ENCODE assay signal across 8 mouse cellular contexts in the genomic region with DNA sequence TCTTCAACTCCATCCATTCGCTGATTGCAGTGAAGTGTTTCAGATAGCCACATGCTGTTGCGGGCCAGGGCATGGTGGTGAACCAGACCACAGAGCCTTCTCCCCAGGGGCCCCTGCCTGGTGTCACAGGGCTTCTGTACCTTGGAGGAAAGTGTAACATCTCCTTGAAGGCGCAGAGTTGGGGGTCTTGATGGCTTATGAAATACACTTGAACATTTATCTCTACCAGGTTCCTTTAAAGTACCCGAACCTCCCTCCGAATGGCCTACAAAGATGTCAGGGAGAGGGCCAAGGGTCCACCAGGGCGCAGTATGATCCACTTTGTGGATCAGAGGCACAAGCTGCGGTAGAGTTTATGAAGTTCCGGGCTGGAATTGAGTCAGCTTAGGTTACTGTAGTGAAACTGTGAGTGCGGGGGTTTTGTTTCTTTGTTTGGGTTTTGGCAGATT. TPM values are rescaled to one million over a fixed set of nuclear protein-coding genes. Genes with fewer than 3 reads are reported as not detected.
A peak's percentile ranks its signal among the peaks of the same experiment; 100 is the strongest.
DNase-seq lines count a peak whose midpoint lies in the region; ATAC-seq and TF ChIP-seq lines count a peak whose summit lies in the region.

No protein-coding gene starts in this region.

- peak; percentile 27; the same call in 1 of the 2 replicates for ATAC-seq in embryonic facial prominence, embryonic 15.5 days (ENCODE audit: insufficient number of reproducible peaks, low FRiP score, low TSS enrichment, low read depth)
- peak; percentile 78 for ATAC-seq in neural tube, embryonic 14.5 days (ENCODE audit: low read depth)

- DNase-seq in layer of hippocampus, adult 2 months (ENCODE audit: low spot score in 2 of 2): no peak
- no peak for DNase-seq in layer of hippocampus, adult 11-12 months (ENCODE audit: low spot score)
- DNase-seq in brain, adult 2 months (ENCODE audit: low read depth, low spot score): peak; percentile 33
- DNase-seq in kidney, postnatal 10 days: peak; percentile 46
- no peak for DNase-seq in left cerebral cortex, postnatal 36 days (ENCODE audit: low spot score in 2 of 2)
- DNase-seq in spleen, adult 12 weeks (ENCODE audit: low spot score): no peak

- H3K9me3 ChIP-seq in embryonic facial prominence, embryonic 15.5 days (replicated peaks): no peaks in the 10 kb centered on the region
- H3K9me3 ChIP-seq in neural tube, embryonic 14.5 days (ENCODE audit: control insufficient read depth, low read length): no peaks in the 10 kb centered on the region

- H3K4me3 ChIP-seq in layer of hippocampus, adult 2 months: peak overlapping the region; percentile 90
- peak overlapping the region; percentile 62 for H3K4me3 ChIP-seq in embryonic facial prominence, embryonic 15.5 days (replicated peaks)
- peak overlapping the region; percentile 57 for H3K4me3 ChIP-seq in neural tube, embryonic 14.5 days (ENCODE audit: low read depth, low read length)

- WGBS in embryonic facial prominence, embryonic 15.5 days: 19% methylated on average over 9 of the region's 9 CpGs
- WGBS in neural tube, embryonic 14.5 days: 35% methylated on average over 9 of the region's 9 CpGs

- H3K27ac ChIP-seq in layer of hippocampus, adult 2 months: peak overlapping the region; percentile 93; the same call in 1 of the 2 replicates
- H3K27ac ChIP-seq in embryonic facial prominence, embryonic 15.5 days (replicated peaks): peak overlapping the region; percentile 68
- no peak overlapping the region for H3K27ac ChIP-seq in neural tube, embryonic 14.5 days (ENCODE audit: low read depth, low read length)

- H3K27me3 ChIP-seq in embryonic facial prominence, embryonic 15.5 days: no peaks in the 10 kb centered on the region
- H3K27me3 ChIP-seq in neural tube, embryonic 14.5 days (ENCODE audit: control insufficient read depth, insufficient read depth, low read length): no peaks in the 10 kb centered on the region

- intact Hi-C loops in left cerebral cortex, postnatal 36 days (cut with DNase I): loop anchor here (5.0 kb wide), 1 partner anchor 160 kb away; a partner anchor contains a TSS

- peaks cover 19% of the 10 kb centered on the region for H3K4me1 ChIP-seq in embryonic facial prominence, embryonic 15.5 days
- peaks cover 4% of the 10 kb centered on the region; the same call in 1 of the 2 replicates for H3K4me1 ChIP-seq in neural tube, embryonic 14.5 days (ENCODE audit: control insufficient read depth, insufficient read depth, low read length)

- H3K36me3 ChIP-seq in embryonic facial prominence, embryonic 15.5 days: no peaks in the 10 kb centered on the region
- no peaks in the 10 kb centered on the region for H3K36me3 ChIP-seq in neural tube, embryonic 14.5 days (ENCODE audit: control insufficient read depth, insufficient read depth, low read length)

- no peak overlapping the region for H3K9ac ChIP-seq in embryonic facial prominence, embryonic 15.5 days
- H3K9ac ChIP-seq in neural tube, embryonic 14.5 days (replicated peaks; ENCODE audit: low read depth, low read length): 0 out of 2 replicates have a peak overlapping the region, but pooled peaks have one; percentile 2

- TF ChIP-seq CTCF in layer of hippocampus, adult 2 months (conservative IDR thresholded peaks at IDR 0.05): 0 out of 2 replicates have a peak, but pooled peaks have one; percentile 13

- peak overlapping the region; percentile 78 for H3K4me2 ChIP-seq in embryonic facial prominence, embryonic 15.5 days (replicated peaks)
- peak overlapping the region; percentile 62 for H3K4me2 ChIP-seq in neural tube, embryonic 14.5 days (ENCODE audit: low read depth, low read length)

RNA-seq across cellular contexts. Expression of a gene that starts 0.6 kb away (rescaled TPM):
- 10 to 100 TPM; 20.5 to 22.5 TPM for total RNA-seq in layer of hippocampus, adult 2 months (2021)
- polyA plus RNA-seq in embryonic facial prominence, embryonic 15.5 days (2015; fragmentation: Nextera tagmentation; extraction: Ambion mirVana): 35.3 and 39.7 TPM in 2 replicates
- polyA plus RNA-seq in neural tube, embryonic 14.5 days (2014; fragmentation: Nextera tagmentation; extraction: Ambion mirVana): 32.1 TPM in 2 replicates
- 10 to 100 TPM; 19.8 to 22.3 TPM for total RNA-seq in left cerebral cortex, postnatal 36 days (2021)

RNA-seq across cellular contexts. Expression of a gene that starts 49.2 kb away (rescaled TPM):
- total RNA-seq in layer of hippocampus, adult 2 months (2021): not detected
- 0.13 and 0.16 TPM in 2 replicates for polyA plus RNA-seq in embryonic facial prominence, embryonic 15.5 days (2015; fragmentation: Nextera tagmentation; extraction: Ambion mirVana)
- polyA plus RNA-seq in neural tube, embryonic 14.5 days (2014; fragmentation: Nextera tagmentation; extraction: Ambion mirVana): not detected in 2 replicates
- not detected for total RNA-seq in left cerebral cortex, postnatal 36 days (2021)

RNA-seq across cellular contexts. Expression of a gene that starts 55.9 kb away (rescaled TPM):
- not detected for total RNA-seq in layer of hippocampus, adult 2 months (2021)
- 2.2 and 2.8 TPM in 2 replicates for polyA plus RNA-seq in embryonic facial prominence, embryonic 15.5 days (2015; fragmentation: Nextera tagmentation; extraction: Ambion mirVana)
- 0.50 and 0.66 TPM in 2 replicates for polyA plus RNA-seq in neural tube, embryonic 14.5 days (2014; fragmentation: Nextera tagmentation; extraction: Ambion mirVana)
- total RNA-seq in left cerebral cortex, postnatal 36 days (2021): under 1 TPM in 1 of 2 experiments, not detected in 1; 0.12 TPM

Comparison
In these comparisons a context has a peak if more than half of its experiments do, and no peak if none do; other contexts are left out.
1. DNase-seq: peak in brain, adult 2 months (single experiment) and kidney, postnatal 10 days (single experiment); none in layer of hippocampus, adult 2 months (0 of 2), layer of hippocampus, adult 11-12 months (single experiment), left cerebral cortex, postnatal 36 days (0 of 2) and spleen, adult 12 weeks (single experiment).
2. Peak in every context shown above with its lines, with median percentiles within 50 percentile points of each other: H3K4me3 ChIP-seq.